Mouse (Mus musculus) megakaryocyte, embryonic 14.5 days (primary cell): ENCODE measurements around the gene Cyyr1. TPM values are rescaled to one million over a fixed set of nuclear protein-coding genes. Genes with fewer than 3 reads are reported as not detected.

Experiments
- H3K27me3 ChIP-seq: replicated peaks from 2 replicates; pipeline ENCODE3; 2012; ENCODE audit warnings: inconsistent platforms
- H3K36me3 ChIP-seq: replicated peaks from 2 replicates; pipeline ENCODE3; 2012; ENCODE audit warnings: low read length, inconsistent platforms, mixed read lengths
- H3K4me1 ChIP-seq: 2 replicates; pipeline ENCODE4 v1.6.1; 2012; ENCODE audit warnings: inconsistent platforms
- H3K4me3 ChIP-seq: replicated peaks from 2 replicates; pipeline ENCODE3; 2012; ENCODE audit warnings: moderate library complexity, mild to moderate bottlenecking, inconsistent platforms
- H3K9me3 ChIP-seq: 2 replicates; pipeline ENCODE4 v1.6.1; 2012; ENCODE audit warnings: inconsistent platforms
- FLI1 ChIP-seq: IDR thresholded peaks from 2 replicates; pipeline ENCODE4 v1.6.1; 2012; ENCODE audit warnings: low read length, inconsistent platforms, mixed read lengths
- GATA1 ChIP-seq: IDR thresholded peaks from 3 replicates; pipeline ENCODE4 v1.6.1; 2012; ENCODE audit warnings: mixed read lengths, low read length, inconsistent platforms, borderline replicate concordance
- polyA plus RNA-seq: library from polyadenylated mRNA; stranded (reverse); fragments of >175 nt; gene quantifications from 2 replicates; pipeline ENCODE4 v1.2.3, GENCODE M21; 2012; ENCODE audit warnings: low replicate concordance; ENCODE audit not compliant: insufficient read depth

Cyyr1 gene
- polyA plus RNA-seq, 1 experiment: not detected

DNA sequence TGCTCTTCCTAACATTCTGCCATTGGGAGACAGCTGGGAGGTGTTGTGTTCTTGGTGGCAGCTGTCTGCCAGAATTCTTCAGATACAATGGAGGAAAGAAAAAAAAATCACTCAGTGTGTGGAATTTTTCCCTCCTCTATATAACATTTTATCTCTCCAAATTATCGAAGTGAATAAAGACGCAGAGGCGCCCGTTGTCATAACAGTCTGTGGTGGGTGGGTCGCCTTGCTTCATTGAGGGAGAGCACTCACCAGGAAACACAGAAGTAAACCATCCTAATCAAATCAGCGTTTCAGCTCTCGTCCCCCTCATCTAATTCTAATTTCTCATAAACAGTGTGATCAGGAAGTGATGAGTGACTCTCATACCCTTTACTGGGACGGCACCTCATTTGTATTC lies 17.1 kb downstream of the Cyyr1 start:
- H3K9me3 ChIP-seq: no peaks in the 10 kb centered on the region
- TF ChIP-seq FLI1: no peak
- no peak for TF ChIP-seq GATA1
- H3K4me1 ChIP-seq: 0 out of 2 replicates have a peak, but pooled peaks cover 3% of the 10 kb centered on the region
- no peaks in the 10 kb centered on the region for H3K27me3 ChIP-seq
- H3K36me3 ChIP-seq: no peaks in the 10 kb centered on the region
- no peak overlapping the region for H3K4me3 ChIP-seq

- Histone ChIP-seq H3K4me3 (no peak overlapping the region), H3K27me3 (no peaks in the 10 kb centered on the region), H3K9me3 (peaks cover 19% of the 10 kb centered on the region), H3K36me3 (no peaks in the 10 kb centered on the region), H3K4me1 (no peaks in the 10 kb centered on the region)
- no peak for TF ChIP-seq FLI1
- TF ChIP-seq GATA1: no peak
These were observed 25.2 kb downstream of the Cyyr1 start for GRCm38 (mm10) chr16:85527743-85528620.

GRCm38 (mm10) chr16:85524589-85524988 lies 28.6 kb downstream of the Cyyr1 start:
- H3K4me1 ChIP-seq: no peaks in the 10 kb centered on the region
- peak overlapping the region; percentile 52 for H3K4me3 ChIP-seq
- no peaks in the 10 kb centered on the region for H3K27me3 ChIP-seq
- TF ChIP-seq FLI1 (no peak), GATA1 (no peak)
- H3K36me3 ChIP-seq: no peaks in the 10 kb centered on the region
- peaks cover 19% of the 10 kb centered on the region for H3K9me3 ChIP-seq

DNA sequence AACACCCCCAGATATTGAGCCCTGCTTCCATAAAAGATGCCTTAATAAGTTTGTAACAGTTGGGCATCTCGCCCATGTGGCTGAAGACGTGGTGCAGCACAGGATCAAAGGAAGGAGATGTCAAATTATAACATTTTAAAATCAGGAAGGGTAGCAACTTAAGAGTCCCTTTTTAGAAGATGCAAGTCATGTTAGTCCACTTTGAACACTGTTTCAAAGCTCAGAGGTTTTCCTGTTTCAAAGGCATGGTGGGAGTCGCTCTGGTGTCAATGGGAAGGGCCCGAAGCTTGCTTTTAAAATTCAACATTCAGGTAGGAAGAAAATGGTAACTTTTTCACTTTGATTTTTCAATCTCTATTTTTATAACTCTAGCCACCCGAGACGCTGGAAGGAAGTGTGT lies 45.9 kb downstream of the Cyyr1 start:
- Histone ChIP-seq H3K4me1 (no peaks in the 10 kb centered on the region), H3K27me3 (no peaks in the 10 kb centered on the region), H3K9me3 (peaks cover 8% of the 10 kb centered on the region), H3K36me3 (no peaks in the 10 kb centered on the region), H3K4me3 (no peak overlapping the region)
- TF ChIP-seq GATA1 (no peak), FLI1 (no peak)

DNA sequence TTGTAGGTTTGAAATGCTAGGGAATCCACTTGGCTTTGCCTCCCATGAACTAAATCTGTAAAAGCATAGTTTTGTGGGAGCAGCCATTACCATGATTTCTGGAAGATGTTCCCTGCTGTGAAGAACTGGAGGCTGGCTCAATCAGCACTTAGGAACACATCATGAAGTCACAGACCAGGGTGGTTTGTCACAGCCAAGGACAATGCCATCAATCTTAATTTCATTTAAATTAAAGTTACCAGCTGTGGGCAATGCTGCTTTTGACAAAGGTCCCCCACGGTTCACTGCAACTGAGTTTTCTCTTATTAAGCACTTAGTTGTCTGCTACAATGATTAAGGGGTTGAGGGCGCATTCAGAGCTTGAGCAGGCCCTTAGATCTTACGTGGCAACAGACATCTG lies 48.1 kb downstream of the Cyyr1 start:
- no peak for TF ChIP-seq GATA1
- Histone ChIP-seq H3K36me3 (no peaks in the 10 kb centered on the region), H3K4me3 (no peak overlapping the region), H3K4me1 (no peaks in the 10 kb centered on the region), H3K9me3 (peaks cover 8% of the 10 kb centered on the region), H3K27me3 (no peaks in the 10 kb centered on the region)

- no peak overlapping the region for H3K4me3 ChIP-seq
- no peaks in the 10 kb centered on the region for H3K27me3 ChIP-seq
- no peaks in the 10 kb centered on the region for H3K36me3 ChIP-seq
- no peaks in the 10 kb centered on the region for H3K4me1 ChIP-seq
- TF ChIP-seq FLI1: no peak
- H3K9me3 ChIP-seq: peaks cover 2% of the 10 kb centered on the region; the same call in 1 of the 2 replicates
These were observed 49.8 kb downstream of the Cyyr1 start for GRCm38 (mm10) chr16:85503416-85503815.

GRCm38 (mm10) chr16:85495837-85496236 lies 57.4 kb downstream of the Cyyr1 start:
- Histone ChIP-seq H3K36me3 (no peaks in the 10 kb centered on the region), H3K4me1 (no peaks in the 10 kb centered on the region), H3K4me3 (no peak overlapping the region), H3K27me3 (no peaks in the 10 kb centered on the region), H3K9me3 (no peaks in the 10 kb centered on the region)
- TF ChIP-seq GATA1 (no peak), FLI1 (no peak)

DNA sequence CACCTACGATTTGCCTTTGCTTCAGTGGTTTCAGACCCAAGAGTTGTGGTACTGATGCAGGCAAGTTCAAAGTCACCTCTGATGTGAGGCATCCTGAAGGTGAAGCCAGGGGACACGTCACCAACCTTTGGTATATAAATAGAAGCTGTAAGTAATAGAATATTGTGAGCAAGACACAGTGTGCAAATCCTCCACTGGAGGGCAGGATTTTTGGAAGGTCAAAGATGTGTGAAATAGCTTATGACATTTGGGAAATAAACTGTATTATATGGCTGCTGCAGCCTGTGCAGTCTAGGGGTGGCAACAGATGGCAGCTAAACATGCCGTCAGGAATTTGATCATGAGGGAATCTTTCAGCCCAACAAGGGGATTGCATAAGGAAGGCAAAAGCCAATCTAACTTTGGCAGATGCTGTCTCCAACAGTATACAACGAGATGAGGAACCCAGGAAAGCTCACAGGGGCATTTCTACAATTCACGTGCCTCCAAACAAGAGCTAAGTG lies 65.0 kb downstream of the Cyyr1 start:
- Histone ChIP-seq H3K4me3 (no peak overlapping the region), H3K36me3 (no peaks in the 10 kb centered on the region), H3K4me1 (no peaks in the 10 kb centered on the region), H3K9me3 (peaks cover 15% of the 10 kb centered on the region), H3K27me3 (no peaks in the 10 kb centered on the region)
- TF ChIP-seq FLI1: no peak
- TF ChIP-seq GATA1: no peak

DNA sequence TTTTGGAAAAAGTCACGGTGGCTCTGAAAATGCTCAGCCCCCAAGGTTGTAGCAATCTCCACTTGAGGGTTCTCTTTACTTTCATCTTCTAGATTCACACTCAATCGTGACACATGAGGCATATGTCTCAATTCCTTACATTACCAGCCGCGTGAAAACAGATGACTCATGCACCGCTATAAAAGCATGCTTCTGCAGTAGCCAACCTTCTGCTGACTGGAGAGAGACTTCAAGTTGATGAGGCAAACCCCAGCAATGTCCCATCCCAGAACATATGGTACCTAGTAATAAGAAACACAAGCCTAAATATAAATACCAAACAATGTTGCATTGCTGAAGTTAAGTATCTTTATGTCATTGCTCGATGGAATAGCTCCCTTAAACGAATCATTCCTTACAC lies 65.9 kb downstream of the Cyyr1 start:
- Histone ChIP-seq H3K27me3 (no peaks in the 10 kb centered on the region), H3K9me3 (peaks cover 21% of the 10 kb centered on the region), H3K4me3 (no peak overlapping the region), H3K36me3 (no peaks in the 10 kb centered on the region), H3K4me1 (no peaks in the 10 kb centered on the region)
- TF ChIP-seq GATA1: no peak
- no peak for TF ChIP-seq FLI1

DNA sequence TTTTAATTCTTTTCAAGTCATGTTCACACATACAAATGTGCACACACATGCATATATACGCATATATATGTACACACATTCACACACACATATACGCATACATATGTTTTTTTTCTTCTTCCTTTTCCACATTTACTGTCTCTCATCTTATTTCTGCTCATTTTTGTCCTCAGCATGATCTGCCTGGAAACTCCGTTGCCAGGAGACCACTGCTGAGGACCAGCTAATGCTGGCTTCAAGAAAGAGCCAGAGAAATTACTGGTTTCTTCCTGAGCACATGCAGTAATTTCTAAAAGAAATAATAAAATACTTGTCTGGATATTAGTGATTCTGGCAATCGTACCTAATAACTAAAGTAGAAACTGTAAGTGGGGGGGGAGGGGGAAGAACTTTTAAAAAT lies 68.6 kb downstream of the Cyyr1 start:
- no peaks in the 10 kb centered on the region for H3K36me3 ChIP-seq
- no peaks in the 10 kb centered on the region for H3K4me1 ChIP-seq
- peaks cover 17% of the 10 kb centered on the region for H3K9me3 ChIP-seq
- no peaks in the 10 kb centered on the region for H3K27me3 ChIP-seq
- H3K4me3 ChIP-seq: no peak overlapping the region
- TF ChIP-seq FLI1 (no peak), GATA1 (no peak)

DNA sequence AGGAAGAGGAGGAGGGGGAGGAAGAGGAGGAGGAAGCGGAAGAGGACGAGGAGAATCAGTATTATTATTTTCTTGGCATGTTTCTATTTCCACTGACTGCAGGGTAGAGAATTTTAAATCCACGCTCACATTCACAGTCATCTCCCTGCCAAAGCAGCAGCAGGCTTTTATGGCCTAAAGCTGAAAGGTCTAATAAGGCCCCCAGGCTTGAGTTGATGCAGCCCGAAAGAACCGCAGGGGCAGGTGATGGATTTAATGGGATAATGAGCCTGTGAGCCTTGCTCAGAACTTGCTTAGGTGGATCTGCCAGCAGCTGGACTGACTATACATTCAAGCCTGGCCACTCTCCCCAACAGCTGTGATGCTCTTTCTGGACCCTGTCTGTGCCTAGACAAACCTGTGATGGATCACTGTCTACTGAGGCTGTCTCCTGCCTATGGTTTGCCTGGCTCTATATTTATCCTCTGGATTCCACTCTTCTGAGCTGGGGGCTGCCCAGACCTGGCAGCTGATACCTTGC lies 78.6 kb downstream of the Cyyr1 start:
- TF ChIP-seq FLI1 (no peak), GATA1 (no peak)
- H3K27me3 ChIP-seq: no peaks in the 10 kb centered on the region
- no peak overlapping the region for H3K4me3 ChIP-seq
- H3K36me3 ChIP-seq: no peaks in the 10 kb centered on the region
- H3K4me1 ChIP-seq: no peaks in the 10 kb centered on the region
- peaks cover 11% of the 10 kb centered on the region for H3K9me3 ChIP-seq
